Mouse (Mus musculus) hematopoietic multipotent progenitor cell, adult 10-12 weeks (in vitro differentiated cells): Measurements from ENCODE around the gene Rdh8. TPM values are rescaled to one million over a fixed set of nuclear protein-coding genes. Genes with fewer than 3 reads are reported as not detected.

Experiments used
- polyA plus RNA-seq: library from polyadenylated mRNA; stranded (reverse); fragments of >175 nt; gene quantifications from 2 replicates; pipeline ENCODE4 v1.2.3, GENCODE M21; 2012; ENCODE audit warnings: low replicate concordance

Rdh8 gene
- polyA plus RNA-seq: not detected in 2 replicates

GRCm38 (mm10) chr9:20818236-20818635 is at the start of gene Rdh8:
Rdh8 (plus strand) TSS chr9:20818503.

GRCm38 (mm10) chr9:20814521-20815272 is 3.6 kb upstream of the Rdh8 start, which contains the start of gene Col5a3:
Col5a3 (minus strand) TSS chr9:20815067.

GRCm38 (mm10) chr9:20868448-20869001 is 50.2 kb downstream of the Rdh8 start, which contains the start of gene A230050P20Rik:
A230050P20Rik (plus strand) TSS chr9:20868642.

Other genes starting within 250 kb of the Rdh8 start
- 6.8 and 10.8 TPM in 2 replicates for gene Zfp846, start 237.2 kb upstream of the Rdh8 start, polyA plus RNA-seq
- gene Ubl5, start 175.6 kb upstream of the Rdh8 start, polyA plus RNA-seq: 13.0 and 20.5 TPM in 2 replicates
- gene Fbxl12, start 173.7 kb upstream of the Rdh8 start, polyA plus RNA-seq: 38.3 and 85.5 TPM in 2 replicates
- gene Pin1, start 166.4 kb upstream of the Rdh8 start, polyA plus RNA-seq: 11.2 and 13.1 TPM in 2 replicates
- 0.10 TPM in 1 of 2 replicates, not detected in the other for gene Olfm2, start 72.2 kb upstream of the Rdh8 start, polyA plus RNA-seq
- 0.94 and 1.0 TPM in 2 replicates for gene Col5a3, start 3.4 kb upstream of the Rdh8 start, polyA plus RNA-seq
- gene A230050P20Rik, start 50.1 kb downstream of the Rdh8 start, polyA plus RNA-seq: 86.0 and 279 TPM in 2 replicates
- gene Angptl6, start 61.2 kb downstream of the Rdh8 start, polyA plus RNA-seq: 2.3 and 3.8 TPM in 2 replicates
- gene Ppan, start 69.7 kb downstream of the Rdh8 start, polyA plus RNA-seq: 93.7 and 103 TPM in 2 replicates
- gene Eif3g, start 80.1 kb downstream of the Rdh8 start, polyA plus RNA-seq: 192 and 471 TPM in 2 replicates
- gene Dnmt1, start 141.4 kb downstream of the Rdh8 start, polyA plus RNA-seq: 59.7 and 61.0 TPM in 2 replicates
- 1.7 and 4.4 TPM in 2 replicates for gene S1pr2, start 158.3 kb downstream of the Rdh8 start, polyA plus RNA-seq
- gene Mrpl4, start 184.2 kb downstream of the Rdh8 start, polyA plus RNA-seq: 45.9 and 87.9 TPM in 2 replicates
- 37.9 and 60.7 TPM in 2 replicates for gene Icam1, start 197.5 kb downstream of the Rdh8 start, polyA plus RNA-seq
- 2.4 and 30.5 TPM in 2 replicates for gene Icam4, start 210.9 kb downstream of the Rdh8 start, polyA plus RNA-seq
- gene Icam5, start 213.6 kb downstream of the Rdh8 start, polyA plus RNA-seq: 1.2 and 1.5 TPM in 2 replicates
- 4.7 and 6.8 TPM in 2 replicates for gene Zglp1, start 248.6 kb downstream of the Rdh8 start, polyA plus RNA-seq